Mouse (Mus musculus) liver, adult 2 months (tissue): ENCODE measurements around the gene Oas2.

Experiments used
- CTCF ChIP-seq: fragments of 200-500 bp; IDR thresholded peaks from 2 replicates; pipeline ENCODE4 v1.5.1; 2011; ENCODE audit warnings: low read depth, low read length, control low read depth
- POLR2A ChIP-seq: fragments of 200-500 bp; IDR thresholded peaks from 2 replicates; pipeline ENCODE4 v1.6.1; 2011; ENCODE audit warnings: low read length, control low read depth; ENCODE audit not compliant: insufficient read depth; ENCODE audit errors: extremely low read depth

GRCm38 (mm10) chr5:120732740-120733139 is 16.9 kb downstream of the Oas2 start:
- TF ChIP-seq POLR2A (no peak), CTCF (no peak)
